Mouse (Mus musculus): Measurements from ENCODE around the gene Plcb1. TPM values are rescaled to one million over a fixed set of nuclear protein-coding genes. Genes with fewer than 3 reads are reported as not detected.
A peak's percentile ranks its signal among the peaks of the same experiment; 100 is the strongest.

The Plcb1 gene
- polyA plus RNA-seq, 1 experiment from 2014 or later = 30.1 TPM

DNA sequence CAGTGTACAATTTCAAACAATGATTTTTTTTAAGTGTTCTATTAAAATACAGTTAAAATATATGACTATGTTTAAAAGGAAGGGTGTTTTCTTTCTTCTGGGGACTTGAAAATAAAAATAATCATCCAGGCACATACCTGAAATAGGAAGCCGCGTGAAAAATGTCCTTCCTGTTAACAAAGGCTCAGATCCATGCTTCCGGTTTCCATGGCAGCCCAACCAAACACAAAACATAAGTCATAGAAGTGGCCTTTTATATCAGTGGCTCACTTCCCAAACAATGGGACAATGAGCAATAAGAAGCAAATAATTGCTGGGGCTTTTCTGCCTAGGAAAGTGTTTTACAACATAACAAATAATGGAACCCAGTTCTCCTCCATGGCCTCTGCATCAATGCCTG is 473.3 kb downstream of the Plcb1 start:
- WGBS = 73% methylated on average over 3 of the region's 3 CpGs

DNA sequence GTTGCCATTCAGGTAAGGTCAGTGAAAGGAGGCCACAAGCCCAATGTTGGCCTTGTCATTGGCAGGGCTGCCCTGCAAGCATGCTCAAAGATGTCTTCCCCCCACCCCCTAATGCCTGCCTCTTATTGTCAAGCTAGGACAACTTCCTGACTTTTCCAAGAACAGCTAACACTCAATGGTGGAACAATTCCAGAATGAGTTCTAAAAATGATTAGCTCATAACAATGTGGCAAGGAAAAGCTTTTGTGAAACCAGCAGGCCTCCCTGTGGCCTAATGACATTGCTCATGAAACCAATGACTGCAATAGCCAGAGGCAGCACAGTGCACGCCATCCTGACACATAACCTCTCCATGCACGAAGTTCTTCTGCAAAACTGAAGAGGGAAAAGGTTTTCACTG is 478.1 kb downstream of the Plcb1 start:
- H3K36me3 ChIP-seq = no peaks in the 10 kb centered on the region
- H3K4me2 ChIP-seq = no peak overlapping the region
- no peak overlapping the region for H3K4me3 ChIP-seq (replicated peaks)
- ATAC-seq (replicated peaks; ENCODE audit: low FRiP score) = no peak
- no peaks in the 10 kb centered on the region for H3K27me3 ChIP-seq
- H3K9ac ChIP-seq = no peak overlapping the region
- 82% methylated on average over 2 of the region's 2 CpGs for WGBS
- no peaks in the 10 kb centered on the region for H3K4me1 ChIP-seq
- no peak overlapping the region for H3K27ac ChIP-seq
- no peaks in the 10 kb centered on the region for H3K9me3 ChIP-seq (replicated peaks)

More for the DNA sequence above, 473.3 kb downstream of the Plcb1 start:
- Histone ChIP-seq H3K9ac (no peak overlapping the region), H3K27ac (no peak overlapping the region), H3K36me3 (no peaks in the 10 kb centered on the region), H3K27me3 (no peaks in the 10 kb centered on the region), H3K9me3 (replicated peaks) (no peaks in the 10 kb centered on the region), H3K4me2 (no peak overlapping the region), H3K4me3 (replicated peaks) (no peak overlapping the region), H3K4me1 (no peaks in the 10 kb centered on the region)
- no peak for ATAC-seq (replicated peaks; ENCODE audit: low FRiP score)

DNA sequence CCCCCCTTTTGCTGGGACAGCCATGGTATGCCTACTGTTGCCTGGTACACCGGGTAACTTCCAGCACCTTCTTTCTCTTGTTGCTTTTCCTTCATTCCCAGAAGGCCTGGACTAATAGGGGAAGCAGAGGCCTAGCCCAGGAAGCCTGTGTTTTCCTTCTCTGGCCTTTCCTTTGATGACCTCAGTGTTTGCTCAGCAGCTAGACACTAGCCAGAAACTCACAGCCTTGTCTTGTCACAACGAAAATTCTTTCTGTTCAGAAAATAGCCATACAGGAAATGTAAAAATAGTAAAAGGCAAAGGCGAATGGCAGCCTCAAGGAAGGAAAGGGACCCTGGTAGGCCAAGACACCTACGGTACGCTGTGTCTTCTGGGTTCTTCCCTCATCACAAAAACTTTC is 489.1 kb downstream of the Plcb1 start:
- no peaks in the 10 kb centered on the region for H3K4me1 ChIP-seq
- no peak for ATAC-seq (replicated peaks; ENCODE audit: low FRiP score)
- H3K27ac ChIP-seq = 0 out of 2 replicates have a peak overlapping the region, but pooled peaks have one; percentile 0
- no peak overlapping the region for H3K4me3 ChIP-seq (replicated peaks)
- no peak overlapping the region for H3K9ac ChIP-seq
- no peaks in the 10 kb centered on the region for H3K27me3 ChIP-seq
- no peaks in the 10 kb centered on the region for H3K9me3 ChIP-seq (replicated peaks)
- H3K36me3 ChIP-seq = no peaks in the 10 kb centered on the region
- H3K4me2 ChIP-seq = no peak overlapping the region
- 70% methylated on average over 5 of the region's 5 CpGs for WGBS

DNA sequence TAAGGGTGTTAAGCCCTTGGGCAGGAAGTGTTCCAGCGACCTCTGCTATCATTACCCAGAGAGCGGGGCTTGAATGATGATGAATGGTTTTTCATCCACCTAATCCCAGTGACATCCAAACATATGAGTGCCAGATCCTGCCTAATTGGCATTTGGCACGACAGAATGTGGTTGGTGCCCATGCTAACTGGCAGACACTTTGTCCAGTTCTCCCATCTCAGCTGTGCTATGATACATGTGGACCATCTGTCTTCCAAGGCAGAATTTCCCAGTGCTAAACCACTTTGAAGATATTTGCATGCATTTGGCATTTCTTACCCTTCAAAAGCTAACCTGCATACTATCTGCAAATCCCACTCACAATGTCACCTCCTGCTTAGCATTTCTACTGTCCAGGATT is 492.6 kb downstream of the Plcb1 start:
- Histone ChIP-seq H3K9ac (no peak overlapping the region), H3K27me3 (no peaks in the 10 kb centered on the region), H3K9me3 (replicated peaks) (no peaks in the 10 kb centered on the region), H3K4me2 (no peak overlapping the region), H3K4me3 (replicated peaks) (no peak overlapping the region), H3K36me3 (no peaks in the 10 kb centered on the region), H3K27ac (no peak overlapping the region), H3K4me1 (no peaks in the 10 kb centered on the region)
- ATAC-seq (replicated peaks; ENCODE audit: low FRiP score) = no peak
- WGBS = 38% methylated on average over 3 of the region's 3 CpGs

DNA sequence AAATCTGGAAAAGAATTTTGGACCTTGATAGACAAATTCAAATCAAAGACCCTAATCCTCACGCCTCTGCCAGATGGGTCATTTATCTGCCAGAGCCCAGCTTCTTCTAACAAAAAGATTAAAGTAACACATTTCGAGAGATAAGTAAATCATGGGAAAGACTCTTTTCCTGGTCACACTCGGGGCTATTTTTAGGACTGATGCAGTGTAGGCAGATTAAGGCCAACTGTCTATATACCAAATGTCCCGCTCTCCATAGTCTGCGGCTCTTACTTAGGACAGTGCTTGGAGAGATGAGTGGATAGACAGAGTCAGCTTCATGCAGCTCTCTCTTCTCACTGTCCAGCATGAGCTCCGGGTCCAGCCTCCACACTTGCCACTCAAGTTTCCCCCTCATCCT is 493.2 kb downstream of the Plcb1 start:
- no peak overlapping the region for H3K9ac ChIP-seq
- no peak overlapping the region for H3K27ac ChIP-seq
- ATAC-seq (replicated peaks; ENCODE audit: low FRiP score) = no peak
- H3K36me3 ChIP-seq = no peaks in the 10 kb centered on the region
- no peaks in the 10 kb centered on the region for H3K9me3 ChIP-seq (replicated peaks)
- 63% methylated on average over 6 of the region's 6 CpGs for WGBS
- H3K4me1 ChIP-seq = no peaks in the 10 kb centered on the region
- no peaks in the 10 kb centered on the region for H3K27me3 ChIP-seq
- no peak overlapping the region for H3K4me3 ChIP-seq (replicated peaks)
- H3K4me2 ChIP-seq = no peak overlapping the region

DNA sequence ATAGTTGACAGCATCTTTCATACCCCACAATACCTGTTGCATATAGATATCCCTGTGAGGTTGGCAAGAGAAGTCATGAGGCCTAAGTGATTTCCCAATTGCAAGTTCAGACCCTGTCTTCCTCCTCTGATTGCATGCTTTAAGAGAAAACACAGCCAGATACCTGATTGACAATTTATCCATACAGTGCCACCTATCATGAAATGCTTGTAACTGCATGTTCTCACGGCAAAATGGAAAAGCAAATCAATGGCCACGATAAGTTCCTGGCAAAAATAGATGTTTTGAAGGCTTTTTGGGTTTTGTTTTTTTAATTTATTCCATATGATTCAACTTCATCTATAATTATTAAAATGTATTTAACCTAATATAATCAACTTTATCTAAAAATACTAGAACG is 497.9 kb downstream of the Plcb1 start:
- no peaks in the 10 kb centered on the region for H3K9me3 ChIP-seq (replicated peaks)
- H3K36me3 ChIP-seq = no peaks in the 10 kb centered on the region
- ATAC-seq (replicated peaks; ENCODE audit: low FRiP score) = no peak
- H3K9ac ChIP-seq = no peak overlapping the region
- no peaks in the 10 kb centered on the region for H3K4me1 ChIP-seq
- no peaks in the 10 kb centered on the region for H3K27me3 ChIP-seq
- no peak overlapping the region for H3K4me3 ChIP-seq (replicated peaks)
- H3K4me2 ChIP-seq = no peak overlapping the region
- WGBS = 70% methylated on average over 3 of the region's 3 CpGs
- H3K27ac ChIP-seq = no peak overlapping the region

DNA sequence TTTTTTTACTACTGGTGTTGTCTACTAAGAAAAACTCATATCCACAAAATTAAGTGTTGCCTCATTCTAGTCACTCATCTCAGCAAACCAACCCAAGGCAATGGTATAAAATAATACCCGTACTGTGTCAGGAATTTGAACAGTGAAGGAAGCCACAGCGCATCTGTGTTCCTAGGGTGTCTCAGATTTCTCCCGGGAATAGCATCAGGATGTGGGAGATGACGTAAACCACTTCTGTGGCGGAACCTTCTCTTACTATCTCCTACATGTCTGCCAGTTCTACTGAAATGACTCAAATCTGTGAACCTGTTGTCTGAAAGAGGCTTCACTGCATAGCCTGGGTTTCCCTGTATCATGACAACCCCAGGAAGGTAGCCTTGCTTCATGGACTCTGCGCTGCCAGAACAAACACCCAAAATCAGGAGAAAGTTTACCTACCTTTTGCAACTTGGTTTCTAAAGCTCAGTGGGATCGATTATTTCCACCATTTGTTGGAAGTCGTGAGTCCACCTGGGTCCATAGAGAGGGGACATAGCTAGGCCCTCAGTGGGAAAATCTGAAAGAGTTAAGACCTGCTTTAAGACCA is 510.4 kb downstream of the Plcb1 start:
- Histone ChIP-seq H3K9ac (no peak overlapping the region), H3K9me3 (replicated peaks) (no peaks in the 10 kb centered on the region), H3K4me1 (no peaks in the 10 kb centered on the region), H3K4me2 (no peak overlapping the region), H3K4me3 (replicated peaks) (no peak overlapping the region), H3K27ac (no peak overlapping the region), H3K36me3 (no peaks in the 10 kb centered on the region), H3K27me3 (no peaks in the 10 kb centered on the region)
- no peak for ATAC-seq (replicated peaks; ENCODE audit: low FRiP score)
- 87% methylated on average over 8 of the region's 8 CpGs for WGBS

DNA sequence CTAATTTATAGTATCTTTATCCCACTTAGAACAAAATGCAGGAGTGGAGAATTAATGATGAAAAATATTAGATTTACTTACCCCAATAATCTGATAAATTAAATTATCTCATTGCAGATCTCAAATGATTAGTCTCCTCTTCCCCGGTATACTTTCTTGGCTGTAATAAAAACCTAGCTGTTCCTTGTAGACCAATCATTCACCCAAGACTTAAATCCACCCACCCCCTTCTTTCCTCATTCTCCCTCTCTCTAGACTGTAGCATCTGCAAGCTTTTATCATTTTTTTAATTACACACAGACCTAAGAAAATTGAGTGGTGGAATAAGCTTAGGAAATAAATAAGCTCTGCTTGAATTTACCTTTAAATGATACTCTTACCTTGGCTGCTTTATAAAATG is 514.6 kb downstream of the Plcb1 start:
- Histone ChIP-seq H3K4me1 (no peaks in the 10 kb centered on the region), H3K9me3 (replicated peaks) (no peaks in the 10 kb centered on the region), H3K4me3 (replicated peaks) (no peak overlapping the region), H3K36me3 (no peaks in the 10 kb centered on the region), H3K27me3 (no peaks in the 10 kb centered on the region), H3K4me2 (no peak overlapping the region), H3K27ac (no peak overlapping the region), H3K9ac (no peak overlapping the region)
- ATAC-seq (replicated peaks; ENCODE audit: low FRiP score) = no peak
- WGBS = 80% methylated on average over 1 of the region's 1 CpGs

DNA sequence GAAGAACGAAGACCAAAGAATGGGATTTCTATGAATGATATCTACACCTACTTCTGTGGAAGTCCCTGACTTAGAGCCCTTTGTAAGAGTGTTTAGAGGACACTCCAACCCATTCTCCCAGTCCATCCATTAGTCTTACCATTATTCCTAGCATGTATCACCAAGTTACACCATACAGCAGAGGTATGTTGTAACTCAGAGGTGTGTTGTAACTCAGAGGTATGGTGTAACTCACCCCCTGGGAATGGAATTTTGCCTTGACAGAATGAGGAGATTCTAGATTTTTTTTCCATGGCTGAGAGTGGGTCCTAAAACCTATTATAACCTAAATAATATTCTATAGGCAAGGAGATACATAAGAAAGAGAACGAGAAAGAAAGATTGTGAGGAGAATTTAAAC is 516.6 kb downstream of the Plcb1 start:
- Histone ChIP-seq H3K27ac (no peak overlapping the region), H3K4me1 (no peaks in the 10 kb centered on the region), H3K9me3 (replicated peaks) (no peaks in the 10 kb centered on the region), H3K9ac (no peak overlapping the region), H3K36me3 (no peaks in the 10 kb centered on the region), H3K27me3 (no peaks in the 10 kb centered on the region), H3K4me3 (replicated peaks) (no peak overlapping the region), H3K4me2 (no peak overlapping the region)
- no peak for ATAC-seq (replicated peaks; ENCODE audit: low FRiP score)
- WGBS = 90% methylated on average over 2 of the region's 2 CpGs

DNA sequence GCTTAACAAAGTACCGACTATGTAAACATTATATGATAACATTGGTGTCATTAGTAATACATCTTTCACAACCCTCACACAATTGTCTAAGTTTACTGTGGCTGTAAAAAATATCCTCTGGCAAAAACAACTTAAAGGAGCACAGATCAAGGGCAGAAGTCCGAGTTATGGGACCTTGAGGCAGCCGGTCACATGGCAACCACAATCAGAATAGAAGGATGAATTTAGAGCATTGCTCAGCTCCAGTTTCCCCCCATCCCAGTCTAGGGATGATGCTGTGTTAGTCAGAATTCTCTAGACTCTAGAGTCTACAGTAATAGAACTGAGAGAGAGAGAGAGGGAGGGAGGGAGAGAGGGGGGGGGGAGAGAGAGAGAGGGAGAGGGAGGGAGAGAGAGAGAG is 519.3 kb downstream of the Plcb1 start:
- Histone ChIP-seq H3K9me3 (replicated peaks) (no peaks in the 10 kb centered on the region), H3K27ac (no peak overlapping the region), H3K36me3 (no peaks in the 10 kb centered on the region), H3K4me3 (replicated peaks) (no peak overlapping the region), H3K27me3 (no peaks in the 10 kb centered on the region), H3K9ac (no peak overlapping the region), H3K4me1 (no peaks in the 10 kb centered on the region), H3K4me2 (no peak overlapping the region)
- ATAC-seq (replicated peaks; ENCODE audit: low FRiP score) = no peak
- 67% methylated on average over 3 of the region's 3 CpGs for WGBS

DNA sequence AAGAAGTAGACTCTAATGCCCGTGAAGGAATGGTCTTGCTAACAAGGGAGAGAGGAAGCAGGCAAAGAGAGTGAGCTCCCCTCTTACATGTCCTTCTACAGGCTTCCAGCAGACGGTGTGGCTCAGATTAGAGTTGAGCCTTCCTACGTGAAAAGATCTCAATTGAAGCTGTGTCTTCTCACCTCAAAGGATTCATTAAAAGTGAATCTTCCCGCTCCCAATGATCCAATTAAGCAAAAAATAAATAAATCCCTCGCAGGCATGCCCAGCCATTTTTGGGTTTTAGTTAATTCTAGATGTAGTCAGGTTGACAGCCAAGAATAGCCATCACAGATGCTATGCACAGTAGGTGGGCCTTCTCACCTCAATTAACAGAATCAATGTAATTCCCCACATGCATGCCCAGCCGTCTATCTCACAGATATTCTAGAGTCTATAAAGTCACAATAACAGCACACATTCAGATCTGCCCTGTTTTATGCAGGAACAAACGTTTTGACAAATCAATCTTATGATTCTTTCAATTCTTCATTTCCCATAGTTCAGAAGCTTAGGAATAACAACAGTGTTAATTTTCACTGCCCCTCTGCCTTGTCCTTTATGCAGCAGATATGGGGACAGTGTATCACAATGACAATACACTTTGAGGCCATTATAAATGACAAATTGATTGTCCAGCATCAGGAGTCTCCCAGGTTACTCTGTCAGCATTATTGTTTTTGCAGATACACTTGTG is 520.0 kb downstream of the Plcb1 start:
- no peak overlapping the region for H3K9ac ChIP-seq
- H3K9me3 ChIP-seq (replicated peaks) = no peaks in the 10 kb centered on the region
- no peaks in the 10 kb centered on the region for H3K27me3 ChIP-seq
- H3K27ac ChIP-seq = no peak overlapping the region
- H3K4me3 ChIP-seq (replicated peaks) = no peak overlapping the region
- H3K36me3 ChIP-seq = no peaks in the 10 kb centered on the region
- 78% methylated on average over 7 of the region's 7 CpGs for WGBS
- no peak for ATAC-seq (replicated peaks; ENCODE audit: low FRiP score)
- no peak overlapping the region for H3K4me2 ChIP-seq
- H3K4me1 ChIP-seq = no peaks in the 10 kb centered on the region

DNA sequence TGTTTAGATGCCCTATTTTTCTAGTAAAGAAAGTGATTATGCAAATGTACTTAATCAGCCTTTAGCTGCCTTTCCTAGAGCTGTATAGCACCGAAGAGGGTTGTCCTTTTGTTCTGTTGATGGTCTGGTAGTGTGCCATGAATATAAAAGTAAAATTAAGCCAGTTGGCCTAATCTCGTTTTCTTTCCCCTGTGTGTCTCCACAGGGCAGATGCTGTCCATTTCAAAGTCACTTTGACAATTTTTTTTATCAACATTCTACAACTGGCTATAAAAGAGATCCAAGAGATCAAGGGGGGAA is 520.6 kb downstream of the Plcb1 start:
- 66% methylated on average over 2 of the region's 2 CpGs for WGBS
- H3K4me3 ChIP-seq (replicated peaks) = no peak overlapping the region
- H3K9ac ChIP-seq = no peak overlapping the region
- no peaks in the 10 kb centered on the region for H3K4me1 ChIP-seq
- H3K9me3 ChIP-seq (replicated peaks) = no peaks in the 10 kb centered on the region
- no peaks in the 10 kb centered on the region for H3K27me3 ChIP-seq
- H3K27ac ChIP-seq = no peak overlapping the region
- no peak overlapping the region for H3K4me2 ChIP-seq
- no peak for ATAC-seq (replicated peaks; ENCODE audit: low FRiP score)
- H3K36me3 ChIP-seq = no peaks in the 10 kb centered on the region

DNA sequence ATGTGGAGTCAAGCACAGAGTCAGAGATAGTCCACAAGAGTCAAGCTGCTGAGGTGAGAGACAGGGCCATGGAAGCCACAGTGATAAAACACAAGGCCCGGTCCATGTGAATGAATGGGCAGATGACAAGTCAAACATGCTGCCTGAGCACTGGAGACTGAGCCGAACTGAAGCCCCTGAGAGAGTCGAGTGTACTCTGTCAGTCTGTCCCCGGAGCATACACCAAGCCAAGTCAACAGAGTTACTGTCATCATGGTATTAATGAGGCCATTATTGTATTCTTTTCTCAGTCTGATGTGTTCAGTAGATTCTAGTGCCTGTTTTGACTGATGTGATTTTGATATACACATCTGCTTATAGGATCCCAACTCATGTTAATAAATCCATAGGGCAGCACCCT is 521.9 kb downstream of the Plcb1 start:
- Histone ChIP-seq H3K27ac (no peak overlapping the region), H3K9me3 (replicated peaks) (no peaks in the 10 kb centered on the region), H3K4me1 (no peaks in the 10 kb centered on the region), H3K27me3 (no peaks in the 10 kb centered on the region), H3K36me3 (no peaks in the 10 kb centered on the region), H3K4me2 (no peak overlapping the region), H3K9ac (no peak overlapping the region), H3K4me3 (replicated peaks) (no peak overlapping the region)
- no peak for ATAC-seq (replicated peaks; ENCODE audit: low FRiP score)
- 84% methylated on average over 4 of the region's 4 CpGs for WGBS

Measured in kidney, embryonic 15.5 days (tissue).